Mouse (Mus musculus) forebrain, embryonic 14.5 days (tissue): ENCODE results near the gene Ugt1a6a. TPM values are rescaled to one million over a fixed set of nuclear protein-coding genes. Genes with fewer than 3 reads are reported as not detected.

Experiments used
- ATAC-seq: fragments of 200-750 bp; cut with Nextera tagmentation; 2 replicates; pipeline ENCODE4 v1.8.0; 2017; ENCODE audit warnings: mild to moderate bottlenecking, moderate library complexity
- DNase-seq: peaks from one replicate; pipeline ENCODE4 v3.0.0-alpha.2; 2015; ENCODE audit warnings: low spot score
- H3K27ac ChIP-seq: fragments of 300-500 bp; sonication (generic); 2 replicates; pipeline ENCODE4 v1.5.1; 2014; ENCODE audit warnings: low read depth, mild to moderate bottlenecking, control low read depth, low read length, moderate library complexity
- H3K27me3 ChIP-seq: fragments of 300-500 bp; sonication (generic); replicated peaks from 2 replicates; pipeline ENCODE4 v1.6.1; 2014; ENCODE audit warnings: low read length, control low read depth, mixed read lengths; ENCODE audit not compliant: control insufficient read depth, insufficient read depth
- H3K36me3 ChIP-seq: fragments of 300-500 bp; sonication (generic); 2 replicates; pipeline ENCODE4 v1.6.1; 2014; ENCODE audit warnings: low read length, control low read depth; ENCODE audit not compliant: control insufficient read depth, insufficient read depth
- H3K4me1 ChIP-seq: fragments of 300-500 bp; sonication (generic); 2 replicates; pipeline ENCODE4 v1.6.1; 2014; ENCODE audit warnings: antibody characterized with exemption, low read length, control low read depth; ENCODE audit not compliant: control insufficient read depth, insufficient read depth
- H3K4me2 ChIP-seq: fragments of 300-500 bp; sonication (generic); 2 replicates; pipeline ENCODE4 v1.6.1; 2014; ENCODE audit warnings: mild to moderate bottlenecking, control low read depth, low read length
- H3K4me3 ChIP-seq: fragments of 300-500 bp; sonication (generic); 2 replicates; pipeline ENCODE4 v1.5.1; 2014; ENCODE audit warnings: low read depth, low read length, control low read depth
- H3K9ac ChIP-seq: fragments of 300-500 bp; sonication (generic); 2 replicates; pipeline ENCODE4 v1.6.1; 2014; ENCODE audit warnings: mild to moderate bottlenecking, low read length, control low read depth, moderate library complexity
- H3K9me3 ChIP-seq: fragments of 300-500 bp; sonication (generic); replicated peaks from 2 replicates; pipeline ENCODE4 v1.6.1; 2016; ENCODE audit warnings: low read length, control low read depth, mixed read lengths; ENCODE audit not compliant: control insufficient read depth
- WGBS: fragments of 180-500 bp; shearing (Covaris S2); extraction: QIAGEN DNeasy Blood & Tissue Kit; methylation state at CpG from one replicate; pipeline ENCODE4 v1.1.7; 2014; 5-methylcytosine and 5-hydroxymethylcytosine counted together
- polyA plus RNA-seq: library from polyadenylated mRNA; unstranded; fragments of >200 nt; fragmentation: Nextera tagmentation; extraction: Ambion mirVana; gene quantifications from 2 replicates; pipeline ENCODE4 v1.2.1, GENCODE M21; 2014

Ugt1a6a gene
- polyA plus RNA-seq, 1 experiment from 2014 or later: 2.3 TPM

- H3K4me3 ChIP-seq: no peak overlapping the region
- H3K4me1 ChIP-seq: no peaks in the 10 kb centered on the region
- WGBS: 54% methylated on average over 3 of the region's 3 CpGs
- no peaks in the 10 kb centered on the region for H3K36me3 ChIP-seq
- no peaks in the 10 kb centered on the region for H3K27me3 ChIP-seq
- no peak overlapping the region for H3K4me2 ChIP-seq
- no peak for DNase-seq
- H3K27ac ChIP-seq: no peak overlapping the region
- H3K9ac ChIP-seq: no peak overlapping the region
- H3K9me3 ChIP-seq: peaks cover 95% of the 10 kb centered on the region
- no peak for ATAC-seq
These were observed 98.2 kb downstream of the Ugt1a6a start for GRCm38 (mm10) chr1:88232664-88233380.

- ATAC-seq (no peak), DNase-seq (no peak)
- H3K9ac ChIP-seq: no peak overlapping the region
- H3K4me1 ChIP-seq: no peaks in the 10 kb centered on the region
- no peaks in the 10 kb centered on the region for H3K36me3 ChIP-seq
- no peak overlapping the region for H3K27ac ChIP-seq
- 68% methylated on average over 14 of the region's 14 CpGs for WGBS
- no peaks in the 10 kb centered on the region for H3K27me3 ChIP-seq
- no peak overlapping the region for H3K4me2 ChIP-seq
- H3K9me3 ChIP-seq: peaks cover 95% of the 10 kb centered on the region
- H3K4me3 ChIP-seq: no peak overlapping the region
These were observed 99.0 kb downstream of the Ugt1a6a start for GRCm38 (mm10) chr1:88233421-88234247.

DNA sequence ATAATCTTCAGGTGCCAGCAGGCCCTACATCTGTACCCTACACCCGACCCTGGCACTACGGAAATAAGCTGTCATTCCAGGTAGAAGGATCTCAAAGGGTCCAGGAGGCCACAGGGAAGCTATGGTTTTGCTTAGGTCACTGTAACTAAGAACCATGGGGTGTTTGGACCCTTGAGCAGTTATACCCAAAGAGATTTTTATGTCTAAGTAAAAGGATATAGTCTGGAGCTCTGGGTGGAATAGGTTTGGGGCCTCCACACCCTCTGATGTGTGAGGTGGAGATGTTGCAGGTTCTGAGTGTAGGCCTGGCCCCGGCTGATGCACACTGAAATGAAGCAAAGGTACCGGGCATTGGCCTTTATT is 99.6 kb downstream of the Ugt1a6a start:
- H3K27ac ChIP-seq: no peak overlapping the region
- 66% methylated on average over 4 of the region's 4 CpGs for WGBS
- no peak overlapping the region for H3K4me3 ChIP-seq

DNA sequence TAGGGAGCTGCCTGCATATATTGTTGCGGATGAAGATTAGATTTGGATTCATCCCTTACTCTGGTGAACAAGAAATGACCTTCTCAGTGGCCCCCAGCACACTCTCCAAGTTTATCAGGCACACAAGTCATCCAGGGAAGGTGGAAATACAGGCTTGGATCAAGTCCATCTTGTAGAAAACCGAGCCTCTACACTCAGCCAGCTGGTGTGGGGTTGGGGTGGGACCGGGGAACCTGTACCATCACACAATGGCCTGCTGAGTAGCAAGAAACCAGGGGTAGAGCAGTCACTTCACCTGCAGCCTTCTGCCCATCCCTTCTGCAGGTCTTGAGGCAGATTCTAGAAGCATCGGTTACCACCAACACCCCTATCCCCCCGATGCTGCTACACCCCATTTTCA is 100.0 kb downstream of the Ugt1a6a start:
- no peak for ATAC-seq
- Histone ChIP-seq H3K4me2 (no peak overlapping the region), H3K9me3 (peaks cover 96% of the 10 kb centered on the region), H3K27ac (no peak overlapping the region), H3K4me1 (no peaks in the 10 kb centered on the region), H3K36me3 (no peaks in the 10 kb centered on the region), H3K9ac (no peak overlapping the region), H3K27me3 (no peaks in the 10 kb centered on the region), H3K4me3 (no peak overlapping the region)
- DNase-seq: no peak
- 43% methylated on average over 5 of the region's 5 CpGs for WGBS

More for the DNA sequence above, 99.6 kb downstream of the Ugt1a6a start:
- Histone ChIP-seq H3K36me3 (no peaks in the 10 kb centered on the region), H3K4me2 (no peak overlapping the region), H3K27me3 (no peaks in the 10 kb centered on the region), H3K4me1 (no peaks in the 10 kb centered on the region), H3K9me3 (peaks cover 96% of the 10 kb centered on the region), H3K9ac (no peak overlapping the region)
- ATAC-seq (no peak), DNase-seq (no peak)

DNA sequence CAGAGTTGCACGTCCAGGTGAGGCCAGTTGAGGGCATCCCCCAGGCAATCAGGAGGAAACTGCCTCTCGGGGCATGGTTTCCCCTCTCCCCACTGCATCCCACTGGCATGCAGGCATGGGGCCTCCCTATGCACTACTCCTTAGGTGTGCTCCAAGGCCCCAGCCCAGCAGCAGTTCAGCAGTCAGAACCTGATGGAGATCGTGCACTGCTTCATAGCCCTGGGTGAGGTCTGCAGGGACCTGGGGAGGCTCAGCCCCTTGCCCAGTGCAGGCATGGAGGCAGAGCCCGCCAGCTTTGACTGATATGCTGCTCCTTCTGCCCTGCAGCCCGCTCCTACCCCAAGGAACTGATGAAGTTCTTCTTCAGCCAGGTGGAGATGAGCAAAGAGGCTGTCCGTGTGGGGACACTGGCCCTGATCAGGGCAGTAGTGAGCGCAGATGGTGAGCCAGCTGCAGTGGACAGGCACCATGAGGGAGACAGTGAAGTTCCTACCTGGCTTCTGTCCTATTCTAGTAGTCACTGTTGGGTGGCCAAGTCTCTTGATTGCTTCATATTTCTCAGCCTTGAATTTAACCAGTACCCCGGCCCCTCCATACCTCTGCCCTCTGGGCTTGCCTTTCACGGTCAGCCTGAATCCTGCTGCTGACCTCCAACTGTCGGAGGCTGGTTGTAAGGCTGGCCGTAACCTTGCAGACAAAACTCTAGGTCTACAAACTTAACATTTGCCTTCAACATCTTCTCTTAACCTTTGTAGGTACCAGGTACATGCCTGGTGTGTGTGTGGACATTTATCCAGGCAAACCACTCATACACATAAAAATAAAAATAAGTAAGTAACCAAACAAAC is 100.7 kb downstream of the Ugt1a6a start:
- H3K4me2 ChIP-seq: no peak overlapping the region
- ATAC-seq: no peak
- H3K4me1 ChIP-seq: no peaks in the 10 kb centered on the region
- 63% methylated on average over 11 of the region's 11 CpGs for WGBS
- H3K9ac ChIP-seq: no peak overlapping the region
- no peaks in the 10 kb centered on the region for H3K36me3 ChIP-seq
- H3K4me3 ChIP-seq: no peak overlapping the region
- H3K27me3 ChIP-seq: no peaks in the 10 kb centered on the region
- H3K9me3 ChIP-seq: peaks cover 96% of the 10 kb centered on the region
- H3K27ac ChIP-seq: no peak overlapping the region
- DNase-seq: no peak

GRCm38 (mm10) chr1:88235894-88236415 is 101.3 kb downstream of the Ugt1a6a start:
- H3K27ac ChIP-seq: no peak overlapping the region
- DNase-seq (no peak), ATAC-seq (no peak)
- WGBS: 61% methylated on average over 4 of the region's 4 CpGs
- no peaks in the 10 kb centered on the region for H3K27me3 ChIP-seq
- H3K4me2 ChIP-seq: no peak overlapping the region
- peaks cover 96% of the 10 kb centered on the region for H3K9me3 ChIP-seq
- H3K4me3 ChIP-seq: no peak overlapping the region
- no peaks in the 10 kb centered on the region for H3K36me3 ChIP-seq
- H3K4me1 ChIP-seq: no peaks in the 10 kb centered on the region
- H3K9ac ChIP-seq: no peak overlapping the region

- no peak for ATAC-seq
- H3K27ac ChIP-seq: no peak overlapping the region
- H3K9me3 ChIP-seq: peaks cover 95% of the 10 kb centered on the region
- H3K4me3 ChIP-seq: no peak overlapping the region
- DNase-seq: no peak
- H3K4me1 ChIP-seq: no peaks in the 10 kb centered on the region
- no peak overlapping the region for H3K4me2 ChIP-seq
- H3K27me3 ChIP-seq: no peaks in the 10 kb centered on the region
- no peaks in the 10 kb centered on the region for H3K36me3 ChIP-seq
- no peak overlapping the region for H3K9ac ChIP-seq
- 81% methylated on average over 5 of the region's 5 CpGs for WGBS
These were observed 102.7 kb downstream of the Ugt1a6a start for GRCm38 (mm10) chr1:88237311-88237710.

DNA sequence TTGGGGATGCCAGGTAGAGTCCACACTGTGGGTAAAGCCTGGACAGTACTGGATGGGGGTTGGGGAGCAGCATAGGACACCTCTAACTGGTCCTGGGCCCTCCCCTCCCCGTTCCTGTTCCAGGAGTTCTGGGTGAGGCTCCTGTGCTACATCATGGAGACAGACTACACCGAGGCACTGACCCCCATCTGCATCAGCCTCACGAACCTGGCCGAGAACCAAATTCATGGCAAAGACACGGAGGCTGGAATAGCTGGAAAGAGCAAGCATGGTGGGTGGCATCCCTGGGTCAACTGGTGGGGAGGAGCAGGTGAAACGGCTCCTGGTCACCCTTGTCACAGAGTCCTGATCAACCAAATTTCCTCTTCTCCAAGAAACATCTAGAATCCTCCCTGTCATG is 104.2 kb downstream of the Ugt1a6a start:
- Histone ChIP-seq H3K36me3 (no peaks in the 10 kb centered on the region), H3K4me2 (no peak overlapping the region), H3K27me3 (no peaks in the 10 kb centered on the region), H3K9me3 (peaks cover 93% of the 10 kb centered on the region), H3K4me3 (no peak overlapping the region), H3K9ac (no peak overlapping the region), H3K4me1 (no peaks in the 10 kb centered on the region), H3K27ac (no peak overlapping the region)
- 79% methylated on average over 6 of the region's 6 CpGs for whole genome bisulfite sequencing
- DNase-seq (no peak), ATAC-seq (no peak)
